Mouse (Mus musculus) CH12.LX (cell line): ENCODE measurements at regions not wholly inside any gene's neighbourhood (a gene's known extent, or its start where the extent isn't known, plus 50 kb on each side); places are given as distances from the start of the nearest gene placed in this dataset.

Experiments
- CHD1 ChIP-seq: IDR thresholded peaks from 2 replicates; pipeline ENCODE4 v1.6.1; 2012; ENCODE audit warnings: low read depth, low read length, improper control_type of control experiment, inconsistent platforms
- E2F4 ChIP-seq: IDR thresholded peaks from 2 replicates; pipeline ENCODE4 v1.6.1; 2011; ENCODE audit warnings: low read depth, low read length, improper control_type of control experiment; ENCODE audit not compliant: insufficient replicate concordance

- TF ChIP-seq CHD1 (no peak), E2F4 (no peak)
Measured at GRCm38 (mm10) chr19:49374295-49374694, 1168.5 kb downstream of the Sorcs3 start.
